Mouse (Mus musculus): Measurements from ENCODE around the gene Ppef1.

Ppef1 gene

GRCm38 (mm10) chrX:160588523-160588922, 147.0 kb downstream of the Ppef1 start:
- TF ChIP-seq POU5F1 (IDR thresholded peaks at IDR 0.05; ENCODE audit: borderline replicate concordance, low read length) = no peak
- TF ChIP-seq NANOG (IDR thresholded peaks at IDR 0.05; ENCODE audit: borderline replicate concordance, low read length) = no peak
- TF ChIP-seq CTCF (conservative IDR thresholded peaks at IDR 0.05; ENCODE audit: low read length) = no peak
- H3K27me3 ChIP-seq (ENCODE audit: insufficient read depth, low read length) = no peaks in the 10 kb centered on the region

DNA sequence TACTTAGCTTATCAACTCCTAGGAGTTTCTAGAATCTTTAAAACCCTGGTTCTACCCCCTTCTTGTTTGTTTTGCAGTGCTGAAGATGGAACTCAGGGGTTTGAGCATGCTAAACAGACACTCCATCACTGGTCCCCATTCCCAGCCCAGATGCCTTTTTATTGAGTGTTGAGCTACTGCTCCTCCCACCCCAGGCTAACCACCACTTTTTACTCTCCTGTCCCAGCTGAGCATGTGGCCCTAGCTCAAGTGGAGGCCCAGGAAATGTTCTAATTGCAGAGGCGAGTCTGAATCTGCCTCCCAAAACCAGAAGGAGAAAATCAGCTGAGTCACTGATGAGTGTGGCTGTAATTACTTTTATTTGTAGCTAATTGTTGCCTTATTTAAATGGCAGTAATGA, 150.5 kb downstream of the Ppef1 start:
- Histone ChIP-seq H3K4me1 (replicated peaks; ENCODE audit: low read depth, low read length) (peaks cover 5% of the 10 kb centered on the region; the same call in 1 of the 2 replicates), H3K4me3 (replicated peaks; ENCODE audit: low read length) (no peak overlapping the region), H3K36me3 (ENCODE audit: insufficient read depth, low read length) (peaks cover 10% of the 10 kb centered on the region), H3K9me3 (ENCODE audit: low read length) (no peaks in the 10 kb centered on the region), H3K27me3 (ENCODE audit: insufficient read depth, low read length) (no peaks in the 10 kb centered on the region)
- TF ChIP-seq NANOG (IDR thresholded peaks at IDR 0.05; ENCODE audit: borderline replicate concordance, low read length) (no peak), CTCF (conservative IDR thresholded peaks at IDR 0.05; ENCODE audit: low read length) (no peak), POU5F1 (IDR thresholded peaks at IDR 0.05; ENCODE audit: borderline replicate concordance, low read length) (no peak)

More at GRCm38 (mm10) chrX:160588523-160588922, 147.0 kb downstream of the Ppef1 start:
- no peaks in the 10 kb centered on the region for H3K9me3 ChIP-seq (ENCODE audit: low read length)
- H3K36me3 ChIP-seq (ENCODE audit: insufficient read depth, low read length) = peaks cover 10% of the 10 kb centered on the region
- H3K4me1 ChIP-seq (replicated peaks; ENCODE audit: low read depth, low read length) = peaks cover 5% of the 10 kb centered on the region; the same call in 1 of the 2 replicates
- H3K4me3 ChIP-seq (replicated peaks; ENCODE audit: low read length) = no peak overlapping the region

GRCm38 (mm10) chrX:160584148-160584838, 151.3 kb downstream of the Ppef1 start:
- TF ChIP-seq POU5F1 (IDR thresholded peaks at IDR 0.05; ENCODE audit: borderline replicate concordance, low read length) = no peak
- no peak for TF ChIP-seq CTCF (conservative IDR thresholded peaks at IDR 0.05; ENCODE audit: low read length)
- no peak for TF ChIP-seq NANOG (IDR thresholded peaks at IDR 0.05; ENCODE audit: borderline replicate concordance, low read length)

DNA sequence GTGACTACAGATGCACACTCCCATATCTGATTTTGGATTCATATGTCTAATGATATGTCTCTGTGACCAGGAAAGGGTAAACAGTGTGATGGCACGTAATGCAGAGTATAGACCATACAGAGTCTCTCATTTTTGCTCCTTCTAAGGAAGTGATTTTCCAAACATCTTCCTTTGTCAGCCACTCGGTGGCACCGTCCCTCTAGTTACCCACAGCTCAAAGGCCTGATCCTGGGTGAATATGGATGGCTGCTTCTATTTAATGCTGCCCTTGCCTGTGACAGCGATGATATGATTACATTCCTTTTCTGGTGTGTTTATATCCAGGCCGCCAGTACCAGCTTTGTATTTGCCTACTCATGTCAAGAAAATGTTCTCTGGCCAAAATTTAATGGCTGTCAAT, 152.0 kb downstream of the Ppef1 start:
- TF ChIP-seq POU5F1 (IDR thresholded peaks at IDR 0.05; ENCODE audit: borderline replicate concordance, low read length) (no peak), NANOG (IDR thresholded peaks at IDR 0.05; ENCODE audit: borderline replicate concordance, low read length) (no peak), CTCF (conservative IDR thresholded peaks at IDR 0.05; ENCODE audit: low read length) (no peak)
- no peaks in the 10 kb centered on the region for H3K9me3 ChIP-seq (ENCODE audit: low read length)

More at GRCm38 (mm10) chrX:160584148-160584838, 151.3 kb downstream of the Ppef1 start:
- H3K36me3 ChIP-seq (ENCODE audit: insufficient read depth, low read length) = peaks cover 10% of the 10 kb centered on the region
- H3K27me3 ChIP-seq (ENCODE audit: insufficient read depth, low read length) = no peaks in the 10 kb centered on the region
- H3K4me1 ChIP-seq (replicated peaks; ENCODE audit: low read depth, low read length) = peaks cover 5% of the 10 kb centered on the region; the same call in 1 of the 2 replicates
- H3K4me3 ChIP-seq (replicated peaks; ENCODE audit: low read length) = no peak overlapping the region
- no peaks in the 10 kb centered on the region for H3K9me3 ChIP-seq (ENCODE audit: low read length)

More for the DNA sequence above, 152.0 kb downstream of the Ppef1 start:
- Histone ChIP-seq H3K4me3 (replicated peaks; ENCODE audit: low read length) (no peak overlapping the region), H3K36me3 (ENCODE audit: insufficient read depth, low read length) (peaks cover 9% of the 10 kb centered on the region), H3K27me3 (ENCODE audit: insufficient read depth, low read length) (no peaks in the 10 kb centered on the region), H3K4me1 (replicated peaks; ENCODE audit: low read depth, low read length) (peaks cover 5% of the 10 kb centered on the region; the same call in 1 of the 2 replicates)
